Mouse (Mus musculus) ovary, postnatal 10 days (tissue): ENCODE data around the gene Gm7849.
"Not testable (repeated sequence)": the region's sequence is repeated elsewhere in the genome, so short reads cannot be mapped to it uniquely, and the experiment has no call there.

Experiments
- DNase-seq: peaks from one replicate; pipeline ENCODE4 v3.0.0; 2022; ENCODE audit warnings: low spot score

Gm7849 gene

DNA sequence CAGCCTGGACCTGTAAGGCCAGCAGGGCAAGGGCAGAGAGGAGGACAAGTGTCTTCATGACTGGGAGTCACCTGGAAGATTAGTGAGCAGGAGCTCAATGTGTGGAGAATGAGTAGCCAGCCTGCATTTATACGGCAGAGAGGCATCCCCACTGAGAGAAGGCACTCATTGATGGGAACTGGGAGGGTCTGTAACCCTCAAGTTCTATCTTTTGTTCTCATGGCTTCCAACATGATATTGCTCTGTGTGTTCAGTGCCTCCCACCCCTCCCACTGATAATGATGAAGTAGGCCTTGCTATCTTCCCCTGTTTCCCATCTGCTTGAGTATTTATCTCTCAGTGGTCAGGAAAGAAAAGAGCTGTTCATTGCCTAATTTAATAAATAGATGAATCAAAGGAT lies at the start of gene Gm7849:
Gm7849 (minus strand) TSS at position 101 of the 400 bp plus-strand sequence.
- DNase-seq = not testable (repeated sequence)

DNA sequence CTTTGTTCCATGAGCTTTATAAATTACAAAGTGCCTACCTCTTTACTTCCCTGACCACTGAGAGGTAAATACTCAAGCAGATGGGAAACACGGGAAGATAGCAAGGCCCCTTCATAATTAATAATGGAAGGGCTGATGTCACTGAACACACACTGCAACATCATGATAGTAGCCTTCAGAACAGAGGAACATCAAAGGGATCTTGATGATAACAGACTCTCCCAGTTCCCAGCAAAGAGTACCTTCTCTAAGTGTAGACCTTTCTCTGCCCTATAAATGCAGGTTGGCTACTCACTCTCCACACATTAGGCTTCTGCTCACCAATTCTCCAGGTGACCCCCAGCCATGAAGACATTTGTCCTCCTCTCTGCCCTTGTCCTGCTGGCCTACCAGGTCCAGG lies 29.2 kb downstream of the Gm7849 start, which contains the start of gene Defa36:
Defa36 (plus strand) TSS at position 301 of the 400 bp plus-strand sequence.
- not testable (repeated sequence) for DNase-seq
